Mouse (Mus musculus) C2C12 (cell line): ENCODE measurements at regions not wholly inside any gene's neighbourhood (a gene's known extent, or its start where the extent isn't known, plus 50 kb on each side); places are given as distances from the start of the nearest gene placed in this dataset.

Experiments used
- H3K27me3 ChIP-seq: one replicate; pipeline ENCODE4 v1.6.1; 2011; ENCODE audit not compliant: control insufficient read depth, insufficient read depth, insufficient read length
- H3K36me3 ChIP-seq: one replicate; pipeline ENCODE4 v1.6.1; 2011; ENCODE audit not compliant: control insufficient read depth, insufficient read depth
- H3K4me3 ChIP-seq: one replicate; pipeline ENCODE4 v1.5.1; 2011; ENCODE audit warnings: mild to moderate bottlenecking, control low read depth; ENCODE audit not compliant: poor library complexity, insufficient read depth, severe bottlenecking
- H3K79me2 ChIP-seq: one replicate; pipeline ENCODE4 v1.6.1; 2011; ENCODE audit not compliant: control insufficient read depth, insufficient read depth
- H3K79me3 ChIP-seq: one replicate; pipeline ENCODE4 v1.6.1; 2011; ENCODE audit warnings: low read depth, control low read depth
- H3ac ChIP-seq: one replicate; pipeline ENCODE3; 2011; ENCODE audit warnings: low read depth; ENCODE audit not compliant: control insufficient read depth, insufficient read length
- CEBPB ChIP-seq: IDR thresholded peaks from one replicate; pipeline ENCODE4 v1.6.1; 2011; ENCODE audit warnings: low read depth, mild to moderate bottlenecking, control low read depth, moderate library complexity
- CTCF ChIP-seq: IDR thresholded peaks from one replicate; pipeline ENCODE4 v1.5.1; 2011; ENCODE audit not compliant: control insufficient read depth, insufficient read depth, insufficient read length
- FOSL1 ChIP-seq: IDR thresholded peaks from one replicate; pipeline ENCODE4 v1.8.0; 2011; ENCODE audit warnings: mild to moderate bottlenecking, low read length; ENCODE audit not compliant: poor library complexity, insufficient read depth, severe bottlenecking
- MAX ChIP-seq: IDR thresholded peaks from one replicate; pipeline ENCODE4 v1.6.1; 2011; ENCODE audit warnings: mild to moderate bottlenecking, control low read depth
- MYOD1 ChIP-seq: IDR thresholded peaks from one replicate; pipeline ENCODE4 v1.6.1; 2011; ENCODE audit warnings: low read depth; ENCODE audit not compliant: control insufficient read depth, insufficient read length
- MYOG ChIP-seq: IDR thresholded peaks from one replicate; pipeline ENCODE4 v1.6.1; 2011; ENCODE audit not compliant: control insufficient read depth, insufficient read length; ENCODE audit errors: extremely low read depth
- USF1 ChIP-seq: IDR thresholded peaks from one replicate; pipeline ENCODE4 v1.6.1; 2011; ENCODE audit warnings: low read depth, mild to moderate bottlenecking, control low read depth, moderate library complexity

- H3K4me3 ChIP-seq = no peak overlapping the region
Measured at GRCm38 (mm10) chr6:50782221-50782620, 128.0 kb upstream of the Npvf start.

GRCm38 (mm10) chr6:50783494-50783893 lies 129.3 kb upstream of the Npvf start:
- Histone ChIP-seq H3K79me2 (no peaks in the 10 kb centered on the region), H3K79me3 (no peaks in the 10 kb centered on the region), H3K36me3 (no peaks in the 10 kb centered on the region), H3ac (no peak overlapping the region), H3K4me3 (no peak overlapping the region), H3K27me3 (no peaks in the 10 kb centered on the region)
- TF ChIP-seq FOSL1 = no peak
- TF ChIP-seq CTCF = no peak
- TF ChIP-seq MYOG = no peak
- TF ChIP-seq CEBPB = no peak
- no peak for TF ChIP-seq MYOD1
- TF ChIP-seq USF1 = no peak
- no peak for TF ChIP-seq MAX

More at GRCm38 (mm10) chr6:50782221-50782620, 128.0 kb upstream of the Npvf start:
- Histone ChIP-seq H3K36me3 (no peaks in the 10 kb centered on the region), H3K79me3 (no peaks in the 10 kb centered on the region), H3ac (no peak overlapping the region), H3K27me3 (no peaks in the 10 kb centered on the region), H3K79me2 (no peaks in the 10 kb centered on the region)
- no peak for TF ChIP-seq MYOD1
- TF ChIP-seq CTCF = no peak
- no peak for TF ChIP-seq MAX
- no peak for TF ChIP-seq CEBPB
- no peak for TF ChIP-seq USF1
- no peak for TF ChIP-seq FOSL1
- no peak for TF ChIP-seq MYOG

GRCm38 (mm10) chr6:50784381-50784780 lies 130.1 kb upstream of the Npvf start:
- TF ChIP-seq CTCF (no peak), MYOD1 (no peak)
- no peaks in the 10 kb centered on the region for H3K36me3 ChIP-seq
- no peak overlapping the region for H3K4me3 ChIP-seq
- no peaks in the 10 kb centered on the region for H3K79me2 ChIP-seq
- H3K79me3 ChIP-seq = no peaks in the 10 kb centered on the region
- H3ac ChIP-seq = no peak overlapping the region
- no peaks in the 10 kb centered on the region for H3K27me3 ChIP-seq

GRCm38 (mm10) chr6:50787666-50788065 lies 133.4 kb upstream of the Npvf start:
- Histone ChIP-seq H3K79me3 (no peaks in the 10 kb centered on the region), H3ac (no peak overlapping the region), H3K4me3 (no peak overlapping the region), H3K79me2 (no peaks in the 10 kb centered on the region), H3K36me3 (no peaks in the 10 kb centered on the region), H3K27me3 (no peaks in the 10 kb centered on the region)
- TF ChIP-seq FOSL1 (no peak), CEBPB (no peak), MAX (no peak), MYOD1 (no peak), USF1 (no peak), MYOG (no peak), CTCF (no peak)

GRCm38 (mm10) chr6:50799963-50800362 lies 145.7 kb upstream of the Npvf start:
- TF ChIP-seq FOSL1 = no peak
- H3K4me3 ChIP-seq = no peak overlapping the region
- H3ac ChIP-seq = no peak overlapping the region
- H3K27me3 ChIP-seq = no peaks in the 10 kb centered on the region
- H3K79me3 ChIP-seq = no peaks in the 10 kb centered on the region
- H3K36me3 ChIP-seq = no peaks in the 10 kb centered on the region
- no peaks in the 10 kb centered on the region for H3K79me2 ChIP-seq

GRCm38 (mm10) chr6:50802956-50803355 lies 148.7 kb upstream of the Npvf start:
- Histone ChIP-seq H3K27me3 (no peaks in the 10 kb centered on the region), H3K4me3 (no peak overlapping the region), H3ac (no peak overlapping the region), H3K79me2 (no peaks in the 10 kb centered on the region), H3K79me3 (no peaks in the 10 kb centered on the region), H3K36me3 (no peaks in the 10 kb centered on the region)
- no peak for TF ChIP-seq MYOG
- no peak for TF ChIP-seq MAX
- TF ChIP-seq USF1 = no peak
- no peak for TF ChIP-seq CTCF
- TF ChIP-seq CEBPB = no peak
- no peak for TF ChIP-seq MYOD1
- TF ChIP-seq FOSL1 = no peak
